Mouse (Mus musculus): ENCODE results near the gene Fgfbp3. TPM values are rescaled to one million over a fixed set of nuclear protein-coding genes. Genes with fewer than 3 reads are reported as not detected.
"Not testable (repeated sequence)": the region's sequence is repeated elsewhere in the genome, so short reads cannot be mapped to it uniquely, and the experiment has no call there.

The Fgfbp3 gene
- polyA plus RNA-seq, 3 experiments from 2014 or later = 0.20 TPM; not detected in 2

- peak; percentile 60 for ATAC-seq
Measured at GRCm38 (mm10) chr19:36909676-36910292, 9.6 kb downstream of the Fgfbp3 start.

- ATAC-seq = no peak
Measured at GRCm38 (mm10) chr19:36909150-36909549, 10.3 kb downstream of the Fgfbp3 start.

- no peak for ATAC-seq
Measured at GRCm38 (mm10) chr19:36904211-36905007, 15.0 kb downstream of the Fgfbp3 start.

DNA sequence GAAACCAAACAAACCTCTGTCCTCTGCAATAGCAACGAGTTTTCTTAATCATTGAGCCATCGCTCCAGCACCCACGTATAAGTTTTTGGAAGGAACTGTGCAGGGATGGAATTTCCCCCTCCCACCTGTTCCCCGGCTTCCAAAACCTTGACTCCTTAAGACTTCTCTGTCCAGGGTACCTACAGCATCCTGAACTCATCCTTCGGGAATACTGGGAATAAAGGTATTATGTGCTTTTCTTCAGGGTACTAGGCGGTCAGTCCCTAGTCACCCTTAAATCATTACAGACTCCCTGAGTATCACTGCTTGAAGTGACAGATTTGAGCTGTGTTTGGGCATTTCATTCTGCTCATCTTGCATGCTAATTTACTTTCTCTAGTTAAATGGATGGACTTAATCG lies 16.0 kb downstream of the Fgfbp3 start:
- no peak for ATAC-seq

- no peak for ATAC-seq
Measured at GRCm38 (mm10) chr19:36897778-36898177, 21.6 kb downstream of the Fgfbp3 start.

GRCm38 (mm10) chr19:36896791-36897569 lies 22.4 kb downstream of the Fgfbp3 start:
- no peak for ATAC-seq

DNA sequence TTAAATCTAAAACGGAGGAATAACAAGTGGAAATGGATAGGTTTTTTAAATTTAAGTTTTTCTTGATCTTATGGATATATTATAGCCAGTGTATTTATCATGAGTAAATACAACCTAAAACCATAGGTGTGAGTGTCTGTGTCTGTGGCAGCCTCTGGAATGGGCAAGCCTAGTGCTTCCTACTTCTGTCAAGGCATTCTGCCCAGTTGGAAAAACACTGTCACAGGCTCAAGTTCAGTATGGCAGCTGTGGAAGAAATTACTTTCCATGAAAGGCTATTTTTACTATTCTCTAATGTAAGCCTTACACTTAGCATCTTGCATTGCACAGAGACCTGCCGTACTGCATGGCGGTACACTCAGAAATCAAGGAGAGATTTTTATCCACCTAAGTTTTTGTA lies 27.7 kb downstream of the Fgfbp3 start:
- ATAC-seq = no peak

DNA sequence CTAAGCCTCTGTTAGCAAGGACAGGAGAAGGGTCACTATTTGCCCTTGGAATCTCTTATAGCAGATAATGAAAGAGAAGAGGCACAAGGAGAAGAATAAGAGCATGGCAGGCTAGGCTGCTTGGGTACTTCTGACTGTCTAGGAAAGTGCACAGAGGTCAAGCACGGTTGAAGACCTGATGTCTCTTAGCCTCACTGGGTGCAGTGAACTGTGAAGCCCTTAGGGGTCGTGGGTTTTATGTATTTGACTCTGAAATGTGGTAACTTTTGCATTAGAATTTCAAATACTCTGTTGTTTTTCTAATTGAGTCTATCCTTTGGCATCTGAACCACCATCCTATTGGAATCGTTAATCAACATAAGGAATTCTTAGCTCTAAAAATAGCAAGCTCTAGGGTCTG lies 31.7 kb downstream of the Fgfbp3 start:
- no peak for ATAC-seq

DNA sequence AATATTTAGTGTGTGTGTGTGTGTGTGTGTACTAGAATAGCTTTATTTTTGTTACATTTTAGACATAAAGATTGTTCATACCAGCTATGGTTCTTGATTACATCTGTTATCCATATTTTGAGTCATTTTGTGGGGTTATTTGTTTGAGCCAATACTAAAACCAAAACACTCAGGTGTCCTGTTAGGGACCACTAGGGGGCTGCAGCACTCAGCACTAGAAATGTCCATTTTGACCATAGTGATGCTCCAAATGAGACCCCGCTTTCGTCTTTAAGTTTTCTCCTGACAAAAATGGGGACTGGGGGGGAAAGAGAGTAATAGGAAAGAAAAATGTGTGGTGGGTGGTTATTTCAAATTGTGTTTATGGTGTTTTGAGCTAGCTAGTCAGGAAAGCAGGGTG lies 33.1 kb downstream of the Fgfbp3 start:
- ATAC-seq = no peak

GRCm38 (mm10) chr19:36883119-36883518 lies 36.3 kb downstream of the Fgfbp3 start:
- no peak for ATAC-seq

- no peak for ATAC-seq
Measured at GRCm38 (mm10) chr19:36878743-36879495, 40.5 kb downstream of the Fgfbp3 start.

- ATAC-seq = no peak
Measured at GRCm38 (mm10) chr19:36877329-36877728, 42.1 kb downstream of the Fgfbp3 start.

DNA sequence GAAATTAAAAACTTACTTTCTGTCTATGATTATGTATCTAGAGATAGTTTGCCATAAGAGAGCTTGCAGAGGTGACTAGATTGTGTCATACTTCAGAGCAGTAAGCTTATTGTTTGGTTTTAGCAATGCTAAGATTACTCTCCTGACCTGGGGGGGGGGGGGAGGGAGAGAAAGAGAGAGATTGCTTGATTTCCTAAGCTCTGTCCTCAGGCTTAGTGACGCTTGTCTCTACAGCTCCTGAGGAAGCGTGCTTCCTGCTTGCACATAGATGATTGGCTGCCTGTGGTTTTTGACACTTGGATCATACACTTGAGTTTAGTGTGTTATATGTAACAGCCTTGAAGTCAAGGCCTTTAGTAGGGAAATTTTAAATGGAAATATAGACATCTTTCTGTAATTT lies 44.8 kb downstream of the Fgfbp3 start:
- no peak for ATAC-seq

DNA sequence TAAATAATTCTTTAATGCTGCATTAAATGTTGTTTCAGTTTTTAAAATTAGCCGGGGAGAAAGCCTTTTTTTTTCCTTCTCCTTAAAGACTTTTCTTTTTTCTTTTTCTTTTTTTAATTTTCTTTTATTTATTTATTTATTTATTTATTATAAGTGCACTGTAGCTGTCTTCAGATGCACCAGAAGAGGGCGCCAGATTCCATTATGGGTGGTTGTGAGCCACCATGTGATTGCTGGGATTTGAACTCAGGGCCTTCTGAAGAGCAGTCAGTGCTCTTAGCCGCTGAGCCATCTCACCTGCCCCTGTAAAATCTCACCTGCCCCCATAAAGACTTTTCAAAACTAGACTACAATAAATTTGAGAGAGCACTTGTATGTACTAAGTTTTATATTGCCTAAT lies 50.7 kb downstream of the Fgfbp3 start:
- not testable (repeated sequence) for ATAC-seq

Other genes starting within 250 kb of the Fgfbp3 start
- gene Ppp1r3c, start 183.0 kb downstream of the Fgfbp3 start, polyA plus RNA-seq (2017; shearing (Covaris generic)) = not detected
- gene Tnks2, start 85.4 kb downstream of the Fgfbp3 start, polyA plus RNA-seq (2017; shearing (Covaris generic)) = 10 to 100 TPM; 25.8 to 31.5 (median 31.3) TPM
- gene Btaf1, start 6.5 kb upstream of the Fgfbp3 start, polyA plus RNA-seq (2017; shearing (Covaris generic)) = 10 to 100 TPM in 1 of 3 experiments, 1 to 10 TPM in 2; 6.4 to 11.5 (median 9.0) TPM

All from inflammation-experienced regulatory T-cells, adult 6 months (primary cell).